Mouse (Mus musculus) ovary, adult 10 weeks (tissue): Measurements from ENCODE around the gene Lztfl1. TPM values are rescaled to one million over a fixed set of nuclear protein-coding genes. Genes with fewer than 3 reads are reported as not detected.

Experiments
- polyA plus RNA-seq: library from polyadenylated mRNA; stranded (reverse); fragments of 350-450 nt; fragmentation: Illumina TruSeq; extraction: RNeasy Lipid Tissue Mini Kit (QIAGEN cat#74804); gene quantifications from one replicate; pipeline ENCODE4 v1.2.3, GENCODE M21; 2014

Lztfl1 gene
- polyA plus RNA-seq = 205 TPM

GRCm38 (mm10) chr9:123717186-123718008, at the start of gene Lztfl1:
TSS of gene Lztfl1 (minus strand) at chr9:123717697.

DNA sequence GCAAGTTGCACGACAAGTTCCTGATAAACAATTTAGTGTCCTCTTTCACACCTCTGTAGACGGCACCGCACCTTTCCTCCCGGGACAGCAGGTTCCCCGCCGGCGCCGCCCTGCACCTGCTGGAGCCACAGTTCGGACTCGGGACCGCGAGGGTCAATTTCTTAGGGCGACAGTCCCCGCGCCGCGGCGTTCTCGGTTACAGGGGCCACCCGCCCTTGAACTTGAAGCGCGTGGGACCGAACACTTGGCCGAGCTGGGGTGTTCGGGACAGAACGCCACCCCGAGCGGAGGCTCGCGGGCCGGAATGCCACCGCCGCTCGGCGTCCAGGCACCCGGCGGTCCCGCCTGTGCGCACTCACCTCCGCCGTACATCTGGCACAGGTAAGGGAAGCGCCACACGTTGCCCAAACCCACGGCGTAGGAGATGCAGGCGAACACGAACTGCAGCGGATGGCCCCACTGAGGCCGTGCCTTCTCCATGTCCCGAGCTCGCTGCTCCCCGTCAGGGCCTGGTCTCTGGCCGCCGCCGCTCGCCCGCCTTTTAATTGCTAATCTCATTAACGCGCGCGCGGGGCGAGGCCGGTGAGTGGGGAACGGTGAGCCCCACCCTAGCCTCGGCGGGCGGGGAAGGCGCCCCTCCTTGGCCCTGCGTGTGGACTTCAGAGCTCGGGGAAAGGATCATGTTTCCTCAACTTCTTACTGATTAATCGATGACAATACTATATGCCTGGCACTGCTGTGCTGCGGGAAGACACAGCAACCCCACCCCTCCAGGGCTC, 39.0 kb downstream of the Lztfl1 start, which contains the start of the genes Ccr9 and Slc6a20a:
Ccr9 (plus strand) TSS at position 113 of the 779 bp plus-strand sequence.
Slc6a20a (minus strand) TSS at position 559 of the 779 bp plus-strand sequence.

Other genes with a start within 250 kb of the Lztfl1 start
- 20.3 TPM for gene Limd1, start 239.0 kb downstream of the Lztfl1 start, polyA plus RNA-seq
- 201 TPM for gene Sacm1l, start 187.9 kb downstream of the Lztfl1 start, polyA plus RNA-seq
- gene Slc6a20b, start 85.1 kb downstream of the Lztfl1 start, polyA plus RNA-seq = 0.26 TPM
- gene Ccr9, start 39.3 kb downstream of the Lztfl1 start, polyA plus RNA-seq = 0.54 TPM
- gene Slc6a20a, start 38.8 kb downstream of the Lztfl1 start, polyA plus RNA-seq = 1.1 TPM
- gene Cxcr6, start 88.8 kb upstream of the Lztfl1 start, polyA plus RNA-seq = 4.3 TPM
- 21.8 TPM for gene Fyco1, start 134.2 kb upstream of the Lztfl1 start, polyA plus RNA-seq
- gene Xcr1, start 144.3 kb upstream of the Lztfl1 start, polyA plus RNA-seq = 0.80 TPM